Mouse (Mus musculus) hindbrain, postnatal 0 days (tissue): Measurements from ENCODE around the gene S100a2. TPM values are rescaled to one million over a fixed set of nuclear protein-coding genes. Genes with fewer than 3 reads are reported as not detected.

Experiments
- ATAC-seq: fragments of 200-750 bp; cut with Nextera tagmentation; 2 replicates; pipeline ENCODE4 v1.8.0; 2017; ENCODE audit warnings: mild to moderate bottlenecking, moderate TSS enrichment, moderate library complexity
- DNase-seq: peaks from one replicate; pipeline ENCODE4 v3.0.0-alpha.2; 2015; ENCODE audit warnings: low spot score
- H3K27ac ChIP-seq: fragments of 300-500 bp; sonication (generic); 2 replicates; pipeline ENCODE4 v1.5.1; 2014; ENCODE audit warnings: mild to moderate bottlenecking
- H3K27me3 ChIP-seq: fragments of 300-500 bp; sonication (generic); 2 replicates; pipeline ENCODE4 v1.6.1; 2014; ENCODE audit warnings: low read length, mixed read lengths; ENCODE audit not compliant: insufficient read depth
- H3K36me3 ChIP-seq: fragments of 300-500 bp; sonication (generic); 2 replicates; pipeline ENCODE4 v1.6.1; 2014; ENCODE audit warnings: low read length, mixed read lengths; ENCODE audit not compliant: insufficient read depth
- H3K4me1 ChIP-seq: fragments of 300-500 bp; sonication (generic); 2 replicates; pipeline ENCODE4 v1.6.1; 2014; ENCODE audit warnings: antibody characterized with exemption, low read length, mixed read lengths; ENCODE audit not compliant: insufficient read depth
- H3K4me2 ChIP-seq: fragments of 300-500 bp; sonication (generic); 2 replicates; pipeline ENCODE4 v1.6.1; 2014; ENCODE audit warnings: low read depth, mild to moderate bottlenecking, low read length, moderate library complexity, mixed read lengths
- H3K4me3 ChIP-seq: fragments of 300-500 bp; sonication (generic); 2 replicates; pipeline ENCODE4 v1.5.1; 2014; ENCODE audit warnings: low read length
- H3K9ac ChIP-seq: fragments of 300-500 bp; sonication (generic); replicated peaks from 2 replicates; pipeline ENCODE4 v1.6.1; 2014; ENCODE audit warnings: mild to moderate bottlenecking, low read length, moderate library complexity, mixed read lengths
- H3K9me3 ChIP-seq: fragments of 300-500 bp; sonication (generic); 2 replicates; pipeline ENCODE4 v1.6.1; 2016; ENCODE audit warnings: low read length, mixed read lengths
- CTCF ChIP-seq: IDR thresholded peaks from 2 replicates; pipeline ENCODE4 v1.5.1; 2016; ENCODE audit warnings: antibody characterized with exemption, control low read depth, low read depth
- WGBS: fragments of 180-500 bp; shearing (Covaris S2); extraction: QIAGEN DNeasy Blood & Tissue Kit; methylation state at CpG from one replicate; pipeline ENCODE4 v1.1.7; 2014; 5-methylcytosine and 5-hydroxymethylcytosine counted together
- polyA plus RNA-seq: library from polyadenylated mRNA; unstranded; fragments of >200 nt; fragmentation: Nextera tagmentation; extraction: Ambion mirVana; gene quantifications from 2 replicates; pipeline ENCODE4 v1.2.1, GENCODE M21; 2015
- total RNA-seq: library from RNA; depleted of rRNA; stranded (reverse); fragments of >200 nt; gene quantifications from 2 replicates; pipeline ENCODE4 v1.2.3, GENCODE M21; 2014

The S100a2 gene
- total and polyA plus RNA-seq, 2 experiments from 2014 or later, result not detected

DNA sequence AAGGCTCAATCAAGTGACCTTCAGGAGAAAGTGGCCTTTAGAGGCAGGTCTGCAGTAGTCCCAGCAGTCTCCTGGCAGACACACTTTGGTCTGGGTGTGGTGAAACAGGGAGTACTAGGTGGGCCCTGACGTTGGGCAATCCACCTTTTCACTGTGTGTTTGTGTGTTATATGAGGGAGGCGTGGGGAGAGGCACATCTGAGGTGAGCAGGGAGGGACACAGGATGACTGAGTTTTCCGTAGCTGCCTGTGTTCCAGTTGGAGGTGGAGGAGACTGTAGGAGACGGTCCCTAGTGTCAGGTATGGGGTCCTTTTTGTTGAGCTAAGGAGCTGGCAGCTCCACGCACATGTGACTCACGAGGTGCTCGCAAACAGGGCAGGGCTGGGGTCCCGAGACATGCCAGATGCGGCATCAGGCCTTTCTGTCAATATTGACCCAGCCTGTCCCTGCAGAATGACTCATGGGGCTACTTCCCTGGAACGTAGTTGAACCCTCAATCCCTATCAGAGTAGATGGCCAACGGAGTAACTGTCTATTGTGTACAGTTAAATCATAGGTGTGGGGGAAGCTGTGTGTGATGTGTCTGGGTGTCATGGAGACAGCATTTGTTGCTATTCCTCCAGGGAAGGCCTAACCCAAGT is 24.7 kb downstream of the S100a2 start:
- WGBS, result 86% methylated on average over 11 of the region's 11 CpGs
- Histone ChIP-seq H3K4me2 (no peak overlapping the region), H3K9me3 (no peaks in the 10 kb centered on the region), H3K4me1 (0 out of 2 replicates have a peak, but pooled peaks cover 6% of the 10 kb centered on the region), H3K27me3 (no peaks in the 10 kb centered on the region), H3K36me3 (no peaks in the 10 kb centered on the region), H3K4me3 (no peak overlapping the region), H3K9ac (no peak overlapping the region), H3K27ac (no peak overlapping the region)
- DNase-seq (no peak), ATAC-seq (0 out of 2 replicates have a peak, but pooled peaks have one; percentile 4)
- TF ChIP-seq CTCF, result no peak

DNA sequence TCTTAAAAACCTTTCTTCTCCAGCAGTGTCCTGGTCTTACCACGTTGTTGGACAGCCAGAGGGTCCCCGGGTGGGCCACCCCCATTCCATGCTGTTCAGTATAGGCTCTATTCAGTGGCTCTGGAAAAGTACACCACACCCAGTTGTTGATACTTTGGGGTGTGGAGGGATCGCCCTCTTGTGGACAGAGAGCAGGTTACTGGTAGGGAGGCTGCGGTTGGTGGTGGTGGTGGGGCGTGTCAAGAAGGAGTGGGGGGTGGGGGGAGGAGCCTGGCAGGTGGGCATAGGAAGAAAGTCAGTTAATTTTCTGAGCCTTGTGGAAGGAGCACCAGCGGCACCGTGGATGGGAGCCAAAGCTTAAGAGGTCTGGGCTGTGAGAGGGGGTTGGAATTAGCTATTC is 25.4 kb downstream of the S100a2 start:
- 18% methylated on average over 7 of the region's 7 CpGs for WGBS
- Histone ChIP-seq H3K4me1 (0 out of 2 replicates have a peak, but pooled peaks cover 6% of the 10 kb centered on the region), H3K9ac (no peak overlapping the region), H3K4me2 (no peak overlapping the region), H3K27me3 (no peaks in the 10 kb centered on the region), H3K36me3 (no peaks in the 10 kb centered on the region), H3K4me3 (no peak overlapping the region), H3K27ac (no peak overlapping the region), H3K9me3 (no peaks in the 10 kb centered on the region)
- TF ChIP-seq CTCF, result peak; percentile 79
- ATAC-seq, result peak; percentile 78
- DNase-seq, result peak; percentile 77

DNA sequence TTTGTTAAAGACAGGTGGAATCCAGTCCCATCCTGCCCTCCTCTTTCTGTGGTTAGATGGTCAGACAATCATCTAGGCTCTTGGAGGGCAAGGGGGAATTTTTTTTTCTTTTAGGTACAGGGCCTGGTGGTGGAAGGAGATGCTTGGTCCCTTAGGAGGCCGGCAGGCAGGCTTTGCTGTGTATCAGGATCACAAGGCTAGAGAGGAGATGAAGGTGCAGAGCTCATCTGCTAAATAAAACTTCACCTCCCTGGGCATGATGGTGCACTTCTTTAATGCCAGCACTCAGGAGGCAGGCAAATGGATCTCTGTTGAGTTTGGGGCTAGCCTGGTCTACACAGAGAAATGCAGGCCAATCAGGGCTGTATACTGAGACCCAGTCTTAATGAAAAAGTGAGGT is 25.9 kb downstream of the S100a2 start:
- ATAC-seq, result no peak
- Histone ChIP-seq H3K4me2 (no peak overlapping the region), H3K27me3 (no peaks in the 10 kb centered on the region), H3K36me3 (no peaks in the 10 kb centered on the region), H3K4me3 (no peak overlapping the region), H3K9me3 (no peaks in the 10 kb centered on the region), H3K27ac (no peak overlapping the region), H3K9ac (no peak overlapping the region), H3K4me1 (0 out of 2 replicates have a peak, but pooled peaks cover 6% of the 10 kb centered on the region)
- WGBS, result 67% methylated on average over 1 of the region's 1 CpGs
- no peak for TF ChIP-seq CTCF
- no peak for DNase-seq

DNA sequence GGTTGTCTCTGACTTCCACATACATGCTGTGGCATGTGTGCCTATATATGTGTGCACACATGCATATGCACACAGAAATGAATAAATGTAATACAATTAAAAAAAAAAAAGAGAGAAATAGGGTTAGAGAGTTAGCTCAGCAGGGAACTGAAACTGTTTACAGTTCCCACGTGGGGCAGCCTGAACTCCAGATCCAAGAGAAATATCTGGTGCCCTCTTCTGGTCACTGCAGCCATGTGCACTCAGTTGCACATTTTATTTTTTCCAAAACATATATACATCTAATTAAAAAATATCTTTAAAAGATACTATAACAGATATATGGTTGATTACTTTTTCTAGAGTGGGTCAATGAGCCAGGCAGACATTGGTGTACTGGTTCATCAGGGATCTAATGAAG is 27.5 kb downstream of the S100a2 start:
- peak; percentile 22 for TF ChIP-seq CTCF
- WGBS, result 21% methylated on average over 1 of the region's 1 CpGs

DNA sequence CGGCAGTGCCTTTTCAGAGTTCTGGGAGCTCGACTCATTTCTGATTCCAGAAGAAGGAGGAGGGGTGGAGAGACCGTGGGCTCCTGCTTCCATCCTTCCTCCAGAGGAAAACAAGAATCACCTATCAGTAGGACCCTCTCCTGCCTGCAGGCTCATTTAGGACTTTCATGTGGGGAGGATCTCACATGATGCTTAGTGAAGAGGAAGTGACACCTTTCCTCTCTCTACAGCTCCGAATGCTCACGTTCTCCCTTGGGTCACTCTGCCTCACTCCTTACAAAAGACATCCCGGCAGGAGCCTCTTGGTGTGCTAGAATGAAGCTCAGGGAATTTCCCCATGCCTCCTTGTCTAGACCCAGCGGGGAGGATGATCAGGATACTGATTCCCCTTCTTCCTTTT is 31.5 kb downstream of the S100a2 start:
- ATAC-seq, result no peak
- no peak overlapping the region for H3K4me3 ChIP-seq
- no peak overlapping the region for H3K9ac ChIP-seq
- no peaks in the 10 kb centered on the region for H3K9me3 ChIP-seq
- no peak for DNase-seq
- H3K27ac ChIP-seq, result no peak overlapping the region
- H3K36me3 ChIP-seq, result no peaks in the 10 kb centered on the region
- no peak overlapping the region for H3K4me2 ChIP-seq
- H3K4me1 ChIP-seq, result peaks cover 8% of the 10 kb centered on the region; the same call in 1 of the 2 replicates
- 60% methylated on average over 7 of the region's 7 CpGs for WGBS
- TF ChIP-seq CTCF, result no peak
- no peaks in the 10 kb centered on the region for H3K27me3 ChIP-seq

More for the DNA sequence above, 27.5 kb downstream of the S100a2 start:
- Histone ChIP-seq H3K27ac (no peak overlapping the region), H3K9ac (no peak overlapping the region), H3K4me2 (no peak overlapping the region), H3K9me3 (no peaks in the 10 kb centered on the region), H3K4me1 (0 out of 2 replicates have a peak, but pooled peaks cover 6% of the 10 kb centered on the region), H3K27me3 (no peaks in the 10 kb centered on the region), H3K4me3 (no peak overlapping the region), H3K36me3 (no peaks in the 10 kb centered on the region)
- DNase-seq (no peak), ATAC-seq (no peak)

DNA sequence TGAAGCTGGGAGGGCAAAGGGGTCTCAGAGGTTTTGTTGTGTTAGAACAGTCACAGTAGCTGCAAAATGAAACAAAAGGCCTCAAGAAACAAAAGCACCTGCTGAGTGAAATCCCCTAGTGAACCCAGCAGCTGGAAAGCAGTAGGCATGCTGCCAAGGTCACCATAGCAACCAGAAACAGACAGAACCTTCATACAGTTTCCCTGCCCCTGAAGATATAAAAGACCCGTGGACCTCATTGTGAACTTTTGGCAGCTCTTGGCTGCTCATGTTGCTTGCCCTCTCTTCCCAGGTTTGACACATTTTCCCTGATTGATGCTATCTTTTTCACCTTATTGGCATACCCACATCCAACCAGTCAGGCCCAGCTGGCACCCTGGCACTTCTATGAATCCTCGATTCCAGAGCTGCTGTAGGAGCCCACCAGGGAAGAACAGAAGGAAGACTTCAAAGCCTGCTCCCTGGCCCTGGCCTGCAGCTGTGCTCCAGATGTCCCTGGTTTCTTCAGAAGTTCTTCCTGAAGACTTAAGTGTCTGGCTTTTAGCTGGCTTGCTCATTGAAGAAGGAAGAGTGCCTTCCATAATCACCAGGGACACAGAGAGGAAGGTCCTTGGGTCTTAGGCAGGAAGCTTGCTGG is 33.5 kb downstream of the S100a2 start:
- DNase-seq (peak; percentile 76), ATAC-seq (peak; percentile 55; the same call in 1 of the 2 replicates)
- H3K9ac ChIP-seq, result no peak overlapping the region
- H3K4me3 ChIP-seq, result no peak overlapping the region
- WGBS, result 0% methylated on average over 2 of the region's 2 CpGs
- no peaks in the 10 kb centered on the region for H3K36me3 ChIP-seq
- no peak for TF ChIP-seq CTCF
- H3K4me2 ChIP-seq, result no peak overlapping the region
- no peak overlapping the region for H3K27ac ChIP-seq
- no peaks in the 10 kb centered on the region for H3K9me3 ChIP-seq
- peaks cover 8% of the 10 kb centered on the region; the same call in 1 of the 2 replicates for H3K4me1 ChIP-seq
- H3K27me3 ChIP-seq, result no peaks in the 10 kb centered on the region

DNA sequence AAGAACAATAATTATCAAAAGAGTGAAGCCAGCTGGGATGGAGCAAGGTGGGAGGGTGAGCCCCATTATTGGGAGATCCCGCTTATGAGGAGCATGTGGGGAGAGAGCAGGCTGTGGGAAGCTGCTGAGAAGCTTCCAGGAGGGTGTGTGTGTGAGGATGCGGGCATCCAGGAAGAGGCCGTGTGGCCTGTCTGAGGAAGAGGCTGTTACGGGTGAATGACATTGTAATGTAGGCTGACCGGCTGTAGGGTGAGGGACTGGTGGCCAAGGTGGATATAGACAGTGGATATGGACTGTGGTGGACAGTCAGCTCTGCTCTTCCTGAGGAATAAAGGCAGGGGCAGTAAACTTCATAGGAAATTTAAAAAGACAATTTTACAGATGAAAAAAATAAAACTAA is 35.4 kb downstream of the S100a2 start:
- H3K27ac ChIP-seq, result no peak overlapping the region
- H3K36me3 ChIP-seq, result no peaks in the 10 kb centered on the region
- 64% methylated on average over 5 of the region's 5 CpGs for WGBS
- no peaks in the 10 kb centered on the region for H3K9me3 ChIP-seq
- H3K4me3 ChIP-seq, result no peak overlapping the region
- no peak overlapping the region for H3K4me2 ChIP-seq
- no peak for TF ChIP-seq CTCF
- no peak overlapping the region for H3K9ac ChIP-seq
- DNase-seq (no peak), ATAC-seq (no peak)
- H3K27me3 ChIP-seq, result no peaks in the 10 kb centered on the region
- peaks cover 8% of the 10 kb centered on the region; the same call in 1 of the 2 replicates for H3K4me1 ChIP-seq
